Mouse (Mus musculus): ENCODE data around the gene Ms4a2. TPM values are rescaled to one million over a fixed set of nuclear protein-coding genes. Genes with fewer than 3 reads are reported as not detected.

Ms4a2 gene
- polyA plus RNA-seq, 1 experiment from 2014 or later, result 0.36 TPM

DNA sequence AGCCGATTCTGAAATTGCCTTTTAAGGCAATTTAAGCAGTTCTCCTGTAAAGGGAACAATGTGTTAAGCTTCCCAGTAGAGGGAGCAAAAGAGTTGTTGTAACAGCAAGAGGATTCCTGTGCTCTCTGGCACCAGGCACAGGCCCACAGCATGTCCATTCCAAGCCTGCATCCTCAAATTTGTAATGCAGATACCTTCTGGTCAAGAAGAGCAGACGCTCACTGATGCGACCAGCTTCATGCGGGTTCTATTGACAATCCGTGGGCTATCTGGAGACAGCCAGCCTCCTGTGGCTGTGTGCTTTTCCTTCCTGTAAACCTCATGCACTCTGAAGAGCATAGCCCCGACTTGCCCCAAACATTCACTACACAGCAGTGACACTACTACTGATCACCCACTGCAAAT lies 12.0 kb downstream of the Ms4a2 start:
- H3K27me3 ChIP-seq (ENCODE audit: control insufficient read depth, insufficient read depth, low read length), result no peaks in the 10 kb centered on the region
- H3K9ac ChIP-seq (ENCODE audit: low read length), result no peak overlapping the region
- H3K4me1 ChIP-seq (ENCODE audit: control insufficient read depth, insufficient read depth, low read length), result no peaks in the 10 kb centered on the region
- DNase-seq (ENCODE audit: low spot score) (peak; percentile 43), ATAC-seq (ENCODE audit: insufficient number of reproducible peaks, low FRiP score, low TSS enrichment, low read depth) (peak; percentile 31; the same call in 1 of the 2 replicates)
- no peak overlapping the region for H3K4me2 ChIP-seq (ENCODE audit: low read depth, severe bottlenecking)
- H3K27ac ChIP-seq (replicated peaks; ENCODE audit: low read depth, low read length), result no peak overlapping the region
- H3K36me3 ChIP-seq (ENCODE audit: control insufficient read depth, insufficient read depth, low read length), result no peaks in the 10 kb centered on the region
- 27% methylated on average over 6 of the region's 6 CpGs for WGBS
- H3K4me3 ChIP-seq (ENCODE audit: low read depth, low read length), result no peak overlapping the region
- no peaks in the 10 kb centered on the region for H3K9me3 ChIP-seq (ENCODE audit: control insufficient read depth, low read length)

DNA sequence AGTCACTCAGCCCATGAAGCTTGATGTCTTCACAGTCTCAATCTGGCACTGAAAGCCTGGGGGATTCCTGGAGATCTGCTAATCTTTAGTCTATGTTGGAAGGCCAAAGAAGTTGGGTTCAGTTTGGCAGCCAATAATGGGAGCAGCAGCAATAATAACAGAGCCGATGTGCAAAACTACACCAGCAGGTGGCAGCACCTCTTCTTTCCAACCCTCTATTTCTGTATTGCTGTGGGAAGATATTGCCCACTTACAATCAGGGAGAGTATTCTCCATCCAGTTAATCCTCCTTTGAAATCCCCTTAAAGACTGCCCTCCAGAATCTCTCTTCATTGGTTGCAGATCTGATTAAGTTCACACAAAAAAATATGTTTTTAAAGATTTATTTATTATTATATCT lies 15.3 kb downstream of the Ms4a2 start:
- DNase-seq (ENCODE audit: low spot score) (peak; percentile 75), ATAC-seq (ENCODE audit: insufficient number of reproducible peaks, low FRiP score, low TSS enrichment, low read depth) (no peak)
- Histone ChIP-seq H3K27ac (replicated peaks; ENCODE audit: low read depth, low read length) (no peak overlapping the region), H3K9me3 (ENCODE audit: control insufficient read depth, low read length) (no peaks in the 10 kb centered on the region), H3K36me3 (ENCODE audit: control insufficient read depth, insufficient read depth, low read length) (no peaks in the 10 kb centered on the region), H3K4me3 (ENCODE audit: low read depth, low read length) (no peak overlapping the region), H3K4me2 (ENCODE audit: low read depth, severe bottlenecking) (no peak overlapping the region), H3K27me3 (ENCODE audit: control insufficient read depth, insufficient read depth, low read length) (no peaks in the 10 kb centered on the region), H3K4me1 (ENCODE audit: control insufficient read depth, insufficient read depth, low read length) (no peaks in the 10 kb centered on the region), H3K9ac (ENCODE audit: low read length) (no peak overlapping the region)
- 10% methylated on average over 1 of the region's 1 CpGs for WGBS

DNA sequence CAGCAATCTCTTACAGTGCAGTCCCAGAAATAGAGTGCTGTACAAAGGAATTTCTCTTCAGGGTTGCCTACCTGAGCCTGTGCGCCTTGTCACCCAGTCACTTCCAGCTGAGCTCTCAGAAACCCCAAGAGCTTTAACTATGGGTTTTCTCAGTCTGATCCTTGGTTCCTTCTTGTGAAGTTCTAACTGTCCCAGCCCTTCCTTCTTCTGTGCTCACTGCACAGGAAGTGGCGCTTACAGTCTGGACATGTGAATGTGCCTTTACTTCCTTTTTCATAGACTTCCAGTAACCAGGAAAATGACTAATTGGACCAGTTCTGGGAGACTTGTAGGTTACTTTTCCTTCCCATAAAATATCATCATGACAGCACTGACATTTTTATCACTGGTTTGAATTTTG lies 18.9 kb downstream of the Ms4a2 start, which contains the start of gene Ms4a6d:
Ms4a6d (minus strand) TSS at position 247 of the 400 bp plus-strand sequence.
- DNase-seq (ENCODE audit: low spot score), result no peak
- Histone ChIP-seq H3K4me2 (ENCODE audit: low read depth, severe bottlenecking) (no peak within 1 kb of the TSS), H3K9ac (ENCODE audit: low read length) (no peak within 1 kb of the TSS), H3K27ac (replicated peaks; ENCODE audit: low read depth, low read length) (no peak within 1 kb of the TSS), H3K4me1 (ENCODE audit: control insufficient read depth, insufficient read depth, low read length) (no peaks in the 10 kb centered on the region), H3K27me3 (ENCODE audit: control insufficient read depth, insufficient read depth, low read length) (no peaks in the 10 kb centered on the region), H3K4me3 (ENCODE audit: low read depth, low read length) (no peak within 1 kb of the TSS), H3K36me3 (ENCODE audit: control insufficient read depth, insufficient read depth, low read length) (no peaks in the 10 kb centered on the region), H3K9me3 (ENCODE audit: control insufficient read depth, low read length) (no peaks in the 10 kb centered on the region)
- no peak for ATAC-seq (ENCODE audit: insufficient number of reproducible peaks, low FRiP score, low TSS enrichment, low read depth)
- WGBS, result 91% methylated on average over 2 of the region's 2 CpGs

DNA sequence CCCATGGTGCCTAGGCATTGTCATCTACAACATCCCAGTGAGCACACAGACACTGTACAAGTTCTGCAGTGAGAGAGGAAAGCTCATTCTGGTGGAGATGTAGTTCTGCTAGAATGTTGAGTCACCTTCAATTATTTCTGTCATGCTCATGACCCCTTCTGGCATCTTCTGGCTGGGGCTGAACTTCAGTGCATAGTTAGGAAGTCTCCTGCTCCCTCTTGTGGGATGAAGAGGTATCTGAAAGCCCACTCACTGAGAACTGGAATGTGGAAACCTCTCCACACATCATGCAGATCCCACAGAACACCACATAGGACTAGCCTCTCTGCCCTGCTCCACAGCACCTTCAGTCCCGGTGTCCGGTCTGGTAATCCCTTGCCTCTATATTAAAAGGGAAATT lies 21.5 kb downstream of the Ms4a2 start:
- ATAC-seq (ENCODE audit: insufficient number of reproducible peaks, low FRiP score, low TSS enrichment, low read depth) (no peak), DNase-seq (ENCODE audit: low spot score) (no peak)
- Histone ChIP-seq H3K27ac (replicated peaks; ENCODE audit: low read depth, low read length) (no peak overlapping the region), H3K9me3 (ENCODE audit: control insufficient read depth, low read length) (no peaks in the 10 kb centered on the region), H3K4me2 (ENCODE audit: low read depth, severe bottlenecking) (no peak overlapping the region), H3K4me3 (ENCODE audit: low read depth, low read length) (no peak overlapping the region), H3K36me3 (ENCODE audit: control insufficient read depth, insufficient read depth, low read length) (no peaks in the 10 kb centered on the region), H3K27me3 (ENCODE audit: control insufficient read depth, insufficient read depth, low read length) (no peaks in the 10 kb centered on the region), H3K9ac (ENCODE audit: low read length) (no peak overlapping the region), H3K4me1 (ENCODE audit: control insufficient read depth, insufficient read depth, low read length) (no peaks in the 10 kb centered on the region)
- WGBS, result 86% methylated on average over 2 of the region's 2 CpGs

DNA sequence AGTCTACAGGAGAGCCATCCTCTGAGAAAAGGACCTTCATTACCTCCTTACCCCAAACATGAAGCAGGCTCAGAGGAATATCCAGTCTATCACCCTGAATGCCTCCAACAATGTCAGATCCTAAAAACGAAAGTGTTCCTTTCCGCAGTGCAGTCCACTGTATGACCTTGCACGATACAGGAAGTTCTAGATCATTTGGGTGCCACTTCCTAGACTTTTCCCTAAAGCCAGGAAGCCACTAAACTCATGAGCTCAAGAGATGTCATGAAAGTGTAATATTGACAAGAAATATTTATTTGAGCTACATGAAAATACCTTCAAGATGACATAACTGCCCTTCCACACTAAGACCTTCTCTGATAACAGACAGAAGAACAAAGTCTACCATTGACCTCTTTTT lies 22.2 kb downstream of the Ms4a2 start:
- no peaks in the 10 kb centered on the region for H3K36me3 ChIP-seq (ENCODE audit: control insufficient read depth, insufficient read depth, low read length)
- ATAC-seq (ENCODE audit: insufficient number of reproducible peaks, low FRiP score, low TSS enrichment, low read depth) (no peak), DNase-seq (ENCODE audit: low spot score) (no peak)
- no peak overlapping the region for H3K27ac ChIP-seq (replicated peaks; ENCODE audit: low read depth, low read length)
- H3K4me3 ChIP-seq (ENCODE audit: low read depth, low read length), result no peak overlapping the region
- no peak overlapping the region for H3K9ac ChIP-seq (ENCODE audit: low read length)
- H3K4me1 ChIP-seq (ENCODE audit: control insufficient read depth, insufficient read depth, low read length), result no peaks in the 10 kb centered on the region
- H3K4me2 ChIP-seq (ENCODE audit: low read depth, severe bottlenecking), result no peak overlapping the region
- no peaks in the 10 kb centered on the region for H3K27me3 ChIP-seq (ENCODE audit: control insufficient read depth, insufficient read depth, low read length)
- WGBS, result 95% methylated on average over 3 of the region's 3 CpGs
- no peaks in the 10 kb centered on the region for H3K9me3 ChIP-seq (ENCODE audit: control insufficient read depth, low read length)

DNA sequence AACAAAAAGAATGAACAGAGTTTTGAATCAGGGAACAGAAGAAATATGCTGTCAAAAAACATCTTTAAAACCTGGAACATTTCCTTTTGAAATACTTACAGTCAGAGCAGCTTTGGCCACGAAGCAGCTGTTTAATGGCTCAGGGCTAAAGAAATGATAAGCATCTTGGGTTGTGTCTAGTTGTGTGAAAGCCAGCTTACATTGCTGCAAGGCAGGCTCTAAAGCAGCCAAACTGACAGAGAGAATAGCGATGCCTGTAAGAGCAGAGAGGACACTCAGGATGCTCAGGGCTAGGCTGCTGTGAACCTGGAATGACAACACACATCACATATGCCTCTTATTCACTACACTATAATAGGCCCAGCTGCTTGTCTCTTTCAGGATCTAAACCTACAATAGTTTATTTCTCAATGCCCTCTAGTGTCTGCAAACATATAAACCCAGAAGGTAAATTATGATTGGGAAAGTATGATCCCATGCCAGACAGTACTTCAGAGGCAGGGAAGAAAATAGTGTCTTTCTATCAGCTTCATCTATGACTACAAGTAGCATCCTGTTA lies 33.5 kb downstream of the Ms4a2 start:
- H3K4me1 ChIP-seq (ENCODE audit: control insufficient read depth, insufficient read depth, low read length), result no peaks in the 10 kb centered on the region
- H3K27me3 ChIP-seq (ENCODE audit: control insufficient read depth, insufficient read depth, low read length), result no peaks in the 10 kb centered on the region
- no peak overlapping the region for H3K27ac ChIP-seq (replicated peaks; ENCODE audit: low read depth, low read length)
- ATAC-seq (ENCODE audit: insufficient number of reproducible peaks, low FRiP score, low TSS enrichment, low read depth) (no peak), DNase-seq (ENCODE audit: low spot score) (no peak)
- H3K9ac ChIP-seq (ENCODE audit: low read length), result no peak overlapping the region
- H3K9me3 ChIP-seq (ENCODE audit: control insufficient read depth, low read length), result no peaks in the 10 kb centered on the region
- no peak overlapping the region for H3K4me3 ChIP-seq (ENCODE audit: low read depth, low read length)
- 72% methylated on average over 2 of the region's 2 CpGs for WGBS
- no peak overlapping the region for H3K4me2 ChIP-seq (ENCODE audit: low read depth, severe bottlenecking)
- H3K36me3 ChIP-seq (ENCODE audit: control insufficient read depth, insufficient read depth, low read length), result no peaks in the 10 kb centered on the region

DNA sequence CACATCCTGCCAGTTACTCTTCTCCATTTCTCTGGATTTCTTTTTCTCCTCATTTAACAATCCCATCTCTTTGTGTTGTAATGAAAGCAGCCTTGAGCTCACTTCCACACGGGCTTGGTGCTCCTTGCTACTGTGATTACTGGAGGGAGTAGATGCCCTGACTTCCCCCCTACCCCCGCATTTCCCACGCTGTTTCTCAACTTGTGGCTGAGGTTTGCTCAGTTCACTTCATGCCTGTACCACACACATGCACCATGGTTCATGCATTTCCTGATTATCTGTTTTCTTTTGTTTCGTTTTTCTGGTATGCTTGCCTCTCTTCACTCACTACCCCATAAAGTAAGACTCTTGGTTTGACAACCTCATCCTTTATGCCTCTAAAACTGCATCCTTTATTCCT lies 34.3 kb downstream of the Ms4a2 start:
- WGBS, result 62% methylated on average over 4 of the region's 4 CpGs
- H3K9ac ChIP-seq (ENCODE audit: low read length), result no peak overlapping the region

DNA sequence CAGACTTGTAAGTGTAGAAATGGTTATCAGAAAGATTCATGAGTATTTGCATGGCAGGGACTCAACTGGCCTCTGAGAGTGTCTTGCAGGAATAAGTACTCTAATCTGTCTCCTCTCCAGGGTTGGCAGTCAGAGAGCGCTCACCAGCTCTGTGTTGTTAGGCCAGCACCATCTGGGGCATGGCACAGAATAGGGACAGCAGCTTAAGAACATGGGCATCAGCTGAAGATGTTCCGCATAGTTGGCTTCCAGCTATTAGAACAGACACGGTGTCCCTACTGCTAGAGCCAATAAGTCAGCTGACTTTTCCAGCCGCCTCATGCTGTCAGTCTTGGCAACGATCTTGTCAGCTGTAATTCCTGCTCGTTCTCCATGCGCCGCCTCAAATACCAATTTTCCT lies 48.6 kb downstream of the Ms4a2 start:
- WGBS, result 87% methylated on average over 8 of the region's 8 CpGs
- Histone ChIP-seq H3K4me1 (ENCODE audit: control insufficient read depth, insufficient read depth, low read length) (no peaks in the 10 kb centered on the region), H3K36me3 (ENCODE audit: control insufficient read depth, insufficient read depth, low read length) (no peaks in the 10 kb centered on the region), H3K4me2 (ENCODE audit: low read depth, severe bottlenecking) (no peak overlapping the region), H3K27me3 (ENCODE audit: control insufficient read depth, insufficient read depth, low read length) (no peaks in the 10 kb centered on the region), H3K9ac (ENCODE audit: low read length) (no peak overlapping the region), H3K4me3 (ENCODE audit: low read depth, low read length) (no peak overlapping the region), H3K27ac (replicated peaks; ENCODE audit: low read depth, low read length) (no peak overlapping the region), H3K9me3 (ENCODE audit: control insufficient read depth, low read length) (no peaks in the 10 kb centered on the region)
- no peak for ATAC-seq (ENCODE audit: insufficient number of reproducible peaks, low FRiP score, low TSS enrichment, low read depth)
- no peak for DNase-seq (ENCODE audit: low spot score)

More for the DNA sequence above, 34.3 kb downstream of the Ms4a2 start:
- ATAC-seq (ENCODE audit: insufficient number of reproducible peaks, low FRiP score, low TSS enrichment, low read depth) (no peak), DNase-seq (ENCODE audit: low spot score) (no peak)
- Histone ChIP-seq H3K9me3 (ENCODE audit: control insufficient read depth, low read length) (no peaks in the 10 kb centered on the region), H3K4me1 (ENCODE audit: control insufficient read depth, insufficient read depth, low read length) (no peaks in the 10 kb centered on the region), H3K36me3 (ENCODE audit: control insufficient read depth, insufficient read depth, low read length) (no peaks in the 10 kb centered on the region), H3K27me3 (ENCODE audit: control insufficient read depth, insufficient read depth, low read length) (no peaks in the 10 kb centered on the region), H3K4me3 (ENCODE audit: low read depth, low read length) (no peak overlapping the region), H3K4me2 (ENCODE audit: low read depth, severe bottlenecking) (no peak overlapping the region), H3K27ac (replicated peaks; ENCODE audit: low read depth, low read length) (no peak overlapping the region)

All from limb, embryonic 11.5 days (tissue).